Mouse (Mus musculus) G1E (cell line): ENCODE data around the gene Trir.

Source experiments
- CTCF ChIP-seq: IDR thresholded peaks from 2 replicates; pipeline ENCODE4 v1.5.1; 2012; ENCODE audit warnings: low read depth, low read length, inconsistent platforms, mixed read lengths
- GATA1 ChIP-seq: IDR thresholded peaks from 2 replicates; pipeline ENCODE4 v1.6.1; 2012; ENCODE audit warnings: borderline replicate concordance, low read length, inconsistent platforms, mixed read lengths
- TAL1 ChIP-seq: conservative IDR thresholded peaks from 2 replicates; pipeline ENCODE4 v1.6.1; 2012; ENCODE audit warnings: low read depth, low read length, inconsistent platforms, mixed read lengths

- TF ChIP-seq CTCF: no peak
- TF ChIP-seq GATA1: no peak
- TF ChIP-seq TAL1: no peak
These were observed 13.3 kb upstream of the Trir start for GRCm38 (mm10) chr8:85013230-85013840.
